In genomic region chr17:26844371-26844851, GRCm38 (mm10) we compare ENCODE assay signal across 10 mouse cellular contexts. TPM values are rescaled to one million over a fixed set of nuclear protein-coding genes. Genes with fewer than 3 reads are reported as not detected.
DNase-seq lines count a peak whose midpoint lies in the region; ATAC-seq lines count a peak whose summit lies in the region.
"Had no signal": no experiment of that assay in that cellular context is flagged by ENCODE, and none has a peak within 500 bp of the region (broad histone marks: within the 10 kb centered on the region; RNA-seq: fewer than 3 reads in every experiment).

No protein-coding gene starts in this region.

- 1% methylated on average over 36 of the region's 36 CpGs for WGBS in lung, embryonic 15.5 days
- WGBS in embryonic facial prominence, embryonic 12.5 days: under 1% methylated on average over 36 of the region's 36 CpGs
- WGBS in limb, embryonic 13.5 days: under 1% methylated on average over 36 of the region's 36 CpGs

- no peak overlapping the region for H3K27ac ChIP-seq in lung, embryonic 15.5 days
- no peak overlapping the region for H3K27ac ChIP-seq in embryonic facial prominence, embryonic 12.5 days
- no peak overlapping the region for H3K27ac ChIP-seq in limb, embryonic 13.5 days

- no peak for DNase-seq in lung, postnatal 36 days
- peak; percentile 52 for DNase-seq in ZHBTc4 (ENCODE audit: low read depth, low spot score)
- no peak for DNase-seq in layer of hippocampus, adult 8-10 months (ENCODE audit: low spot score in 2 of 2)
- DNase-seq: cerebellum, adult 11 months; kidney, adult 18-20 months had no signal

- H3K9ac ChIP-seq in lung, embryonic 15.5 days: no peak overlapping the region
- no peak overlapping the region for H3K9ac ChIP-seq in embryonic facial prominence, embryonic 12.5 days
- H3K9ac ChIP-seq in limb, embryonic 13.5 days: no peak overlapping the region

- no peak for ATAC-seq in lung, embryonic 15.5 days (ENCODE audit: borderline replicate concordance, extremely low read depth, low FRiP score, low TSS enrichment)
- no peak for ATAC-seq in embryonic facial prominence, embryonic 12.5 days (ENCODE audit: insufficient number of reproducible peaks, insufficient read depth, low FRiP score, low TSS enrichment)
- ATAC-seq in limb, embryonic 13.5 days (ENCODE audit: low FRiP score, low read depth): no peak
- ATAC-seq in erythroid progenitor cell, adult 5-6 weeks (replicated peaks; ENCODE audit: low FRiP score, poor library complexity, severe bottlenecking): no peak

- H3K36me3 ChIP-seq in lung, embryonic 15.5 days: no peaks in the 10 kb centered on the region
- H3K36me3 ChIP-seq in embryonic facial prominence, embryonic 12.5 days: no peaks in the 10 kb centered on the region
- no peaks in the 10 kb centered on the region for H3K36me3 ChIP-seq in limb, embryonic 13.5 days

- peaks cover 93% of the 10 kb centered on the region for H3K27me3 ChIP-seq in lung, embryonic 15.5 days
- peaks cover 85% of the 10 kb centered on the region for H3K27me3 ChIP-seq in embryonic facial prominence, embryonic 12.5 days
- peaks cover 92% of the 10 kb centered on the region for H3K27me3 ChIP-seq in limb, embryonic 13.5 days

- H3K4me1 ChIP-seq in lung, embryonic 15.5 days: peaks cover 13% of the 10 kb centered on the region
- H3K4me1 ChIP-seq in embryonic facial prominence, embryonic 12.5 days: no peaks in the 10 kb centered on the region
- peaks cover 8% of the 10 kb centered on the region for H3K4me1 ChIP-seq in limb, embryonic 13.5 days

- H3K4me2 ChIP-seq in lung, embryonic 15.5 days: peak overlapping the region; percentile 39
- H3K4me2 ChIP-seq in embryonic facial prominence, embryonic 12.5 days (replicated peaks): no peak overlapping the region
- H3K4me2 ChIP-seq in limb, embryonic 13.5 days (replicated peaks): 0 out of 2 replicates have a peak overlapping the region, but pooled peaks have one; percentile 11

- H3K9me3 ChIP-seq in lung, embryonic 15.5 days: no peaks in the 10 kb centered on the region
- H3K9me3 ChIP-seq in embryonic facial prominence, embryonic 12.5 days: no peaks in the 10 kb centered on the region
- H3K9me3 ChIP-seq in limb, embryonic 13.5 days: no peaks in the 10 kb centered on the region

- 0 out of 2 replicates have a peak overlapping the region, but pooled peaks have one; percentile 4 for H3K4me3 ChIP-seq in lung, embryonic 15.5 days
- H3K4me3 ChIP-seq in embryonic facial prominence, embryonic 12.5 days: peak overlapping the region; percentile 4; the same call in 1 of the 2 replicates
- 0 out of 2 replicates have a peak overlapping the region, but pooled peaks have one; percentile 7 for H3K4me3 ChIP-seq in limb, embryonic 13.5 days

RNA-seq across cellular contexts. Expression of gene Nkx2-5, which starts 0.4 kb away (rescaled TPM):
- 2.4 and 4.6 TPM in 2 replicates for polyA plus RNA-seq in lung, embryonic 15.5 days (2015; fragmentation: Nextera tagmentation; extraction: Ambion mirVana)
- 2.6 and 3.1 TPM in 2 replicates for polyA plus RNA-seq in embryonic facial prominence, embryonic 12.5 days (2016; fragmentation: Nextera tagmentation; extraction: Ambion mirVana)
- not detected in 2 replicates for polyA plus RNA-seq in limb, embryonic 13.5 days (2015; fragmentation: Nextera tagmentation; extraction: Ambion mirVana)
- total RNA-seq in erythroid progenitor cell, adult 5-6 weeks (2015; ENCODE audit: low replicate concordance): not detected in 2 replicates
- total RNA-seq in erythroid progenitor cell, adult 5-6 weeks (2017; ENCODE audit: low replicate concordance): not detected in 2 replicates
- not detected for total RNA-seq in layer of hippocampus, adult 8-10 months (2022)
- polyA plus RNA-seq: liver, embryonic 16.5 days had no signal
